Mouse (Mus musculus) stomach, embryonic 15.5 days (tissue): ENCODE results near the gene Rmnd1. TPM values are rescaled to one million over a fixed set of nuclear protein-coding genes. Genes with fewer than 3 reads are reported as not detected.
A peak's percentile ranks its signal among the peaks of the same experiment; 100 is the strongest.
"Not testable (repeated sequence)": the region's sequence is repeated elsewhere in the genome, so short reads cannot be mapped to it uniquely, and the experiment has no call there.

Source experiments
- ATAC-seq: fragments of 200-750 bp; cut with Nextera tagmentation; 2 replicates; pipeline ENCODE4 v1.8.0; 2017; ENCODE audit warnings: low read depth, moderate number of reproducible peaks, moderate TSS enrichment; ENCODE audit not compliant: insufficient read depth, low FRiP score
- H3K27ac ChIP-seq: fragments of 300-500 bp; sonication (generic); 2 replicates; pipeline ENCODE4 v1.5.1; 2015; ENCODE audit warnings: mild to moderate bottlenecking, inconsistent platforms
- H3K27me3 ChIP-seq: fragments of 300-500 bp; sonication (generic); replicated peaks from 2 replicates; pipeline ENCODE4 v1.6.1; 2015; ENCODE audit warnings: inconsistent platforms
- H3K36me3 ChIP-seq: fragments of 300-500 bp; sonication (generic); 2 replicates; pipeline ENCODE4 v1.6.1; 2015; ENCODE audit warnings: inconsistent platforms
- H3K4me1 ChIP-seq: fragments of 300-500 bp; sonication (generic); 2 replicates; pipeline ENCODE4 v1.6.1; 2015; ENCODE audit warnings: inconsistent platforms
- H3K4me2 ChIP-seq: fragments of 300-500 bp; sonication (generic); 2 replicates; pipeline ENCODE4 v1.6.1; 2015; ENCODE audit warnings: mild to moderate bottlenecking, inconsistent platforms
- H3K4me3 ChIP-seq: fragments of 300-500 bp; sonication (generic); replicated peaks from 2 replicates; pipeline ENCODE4 v1.5.1; 2015; ENCODE audit warnings: inconsistent platforms
- H3K9ac ChIP-seq: fragments of 300-500 bp; sonication (generic); 2 replicates; pipeline ENCODE4 v1.6.1; 2015; ENCODE audit warnings: inconsistent platforms
- H3K9me3 ChIP-seq: fragments of 300-500 bp; sonication (generic); 2 replicates; pipeline ENCODE4 v1.6.1; 2016; ENCODE audit warnings: inconsistent platforms
- WGBS: fragments of 180-500 bp; shearing (Covaris S2); methylation state at CpG from one replicate; pipeline ENCODE4 v1.1.7; 2015; 5-methylcytosine and 5-hydroxymethylcytosine counted together
- polyA plus RNA-seq: library from polyadenylated mRNA; unstranded; fragments of >200 nt; fragmentation: Nextera tagmentation; extraction: Ambion mirVana; gene quantifications from 2 replicates; pipeline ENCODE4 v1.2.1, GENCODE M21; 2015

The Rmnd1 gene
- polyA plus RNA-seq = 41.6 and 46.8 TPM in 2 replicates

- H3K27ac ChIP-seq = peak within 1 kb of the TSS; percentile 85
- peak within 1 kb of the TSS; percentile 83 for H3K4me2 ChIP-seq
- no peaks in the 10 kb centered on the region for H3K9me3 ChIP-seq
- H3K4me1 ChIP-seq = peaks cover 15% of the 10 kb centered on the region; the same call in 1 of the 2 replicates
- H3K27me3 ChIP-seq = no peaks in the 10 kb centered on the region
- WGBS = under 1% methylated on average over 63 of the region's 75 CpGs
- peak within 1 kb of the TSS; percentile 65 for H3K9ac ChIP-seq
- no peaks in the 10 kb centered on the region for H3K36me3 ChIP-seq
- H3K4me3 ChIP-seq = peak within 1 kb of the TSS; percentile 69
- peak; percentile 95 for ATAC-seq
Measured at GRCm38 (mm10) chr10:4432123-4432931, at the start of gene Rmnd1, which contains the start of gene Armt1. Gene Rmnd1 (minus strand): TSS chr10:4432388. Gene Armt1 (plus strand): TSS chr10:4432467.

GRCm38 (mm10) chr10:4481695-4482094, 49.5 kb upstream of the Rmnd1 start:
- Histone ChIP-seq H3K36me3 (no peaks in the 10 kb centered on the region), H3K9me3 (no peaks in the 10 kb centered on the region), H3K27ac (no peak overlapping the region), H3K4me3 (no peak overlapping the region), H3K4me1 (0 out of 2 replicates have a peak, but pooled peaks cover 4% of the 10 kb centered on the region), H3K4me2 (no peak overlapping the region), H3K27me3 (no peaks in the 10 kb centered on the region), H3K9ac (no peak overlapping the region)
- WGBS = 79% methylated on average over 8 of the region's 8 CpGs
- ATAC-seq = no peak

- no peaks in the 10 kb centered on the region for H3K9me3 ChIP-seq
- H3K27me3 ChIP-seq = no peaks in the 10 kb centered on the region
- 0 out of 2 replicates have a peak, but pooled peaks cover 4% of the 10 kb centered on the region for H3K4me1 ChIP-seq
- WGBS = 44% methylated on average over 3 of the region's 3 CpGs
- no peak overlapping the region for H3K4me3 ChIP-seq
- no peaks in the 10 kb centered on the region for H3K36me3 ChIP-seq
- H3K9ac ChIP-seq = no peak overlapping the region
- ATAC-seq = no peak
- H3K4me2 ChIP-seq = no peak overlapping the region
- no peak overlapping the region for H3K27ac ChIP-seq
Measured at GRCm38 (mm10) chr10:4480929-4481328, 48.7 kb upstream of the Rmnd1 start.

GRCm38 (mm10) chr10:4476604-4477003, 44.4 kb upstream of the Rmnd1 start:
- Histone ChIP-seq H3K9ac (no peak overlapping the region), H3K27me3 (no peaks in the 10 kb centered on the region), H3K4me2 (no peak overlapping the region), H3K4me1 (no peaks in the 10 kb centered on the region), H3K27ac (no peak overlapping the region), H3K9me3 (no peaks in the 10 kb centered on the region), H3K36me3 (no peaks in the 10 kb centered on the region), H3K4me3 (no peak overlapping the region)
- WGBS = 85% methylated on average over 5 of the region's 5 CpGs
- ATAC-seq = no peak

GRCm38 (mm10) chr10:4475431-4475830, 43.2 kb upstream of the Rmnd1 start:
- Histone ChIP-seq H3K4me3 (no peak overlapping the region), H3K27me3 (no peaks in the 10 kb centered on the region), H3K9me3 (no peaks in the 10 kb centered on the region), H3K4me2 (no peak overlapping the region), H3K36me3 (no peaks in the 10 kb centered on the region), H3K27ac (no peak overlapping the region), H3K9ac (no peak overlapping the region), H3K4me1 (no peaks in the 10 kb centered on the region)
- WGBS = 67% methylated on average over 3 of the region's 3 CpGs
- ATAC-seq = no peak

- H3K4me1 ChIP-seq = no peaks in the 10 kb centered on the region
- no peaks in the 10 kb centered on the region for H3K36me3 ChIP-seq
- no peaks in the 10 kb centered on the region for H3K27me3 ChIP-seq
- 54% methylated on average over 11 of the region's 11 CpGs for whole genome bisulfite sequencing
- no peak overlapping the region for H3K9ac ChIP-seq
- H3K4me2 ChIP-seq = no peak overlapping the region; the same call in 1 of the 2 replicates
- no peak overlapping the region for H3K4me3 ChIP-seq
- 0 out of 2 replicates have a peak overlapping the region, but pooled peaks have one; percentile 9 for H3K27ac ChIP-seq
- peak; percentile 50; the same call in 1 of the 2 replicates for ATAC-seq
- no peaks in the 10 kb centered on the region for H3K9me3 ChIP-seq
Measured at GRCm38 (mm10) chr10:4473591-4473993, 41.4 kb upstream of the Rmnd1 start.

GRCm38 (mm10) chr10:4469406-4469805, 37.2 kb upstream of the Rmnd1 start:
- ATAC-seq = no peak
- Histone ChIP-seq H3K4me2 (no peak overlapping the region), H3K4me3 (no peak overlapping the region), H3K27me3 (no peaks in the 10 kb centered on the region), H3K27ac (no peak overlapping the region), H3K4me1 (no peaks in the 10 kb centered on the region), H3K9me3 (no peaks in the 10 kb centered on the region), H3K9ac (no peak overlapping the region), H3K36me3 (no peaks in the 10 kb centered on the region)
- 77% methylated on average over 3 of the region's 3 CpGs for WGBS

GRCm38 (mm10) chr10:4465799-4466198, 33.6 kb upstream of the Rmnd1 start:
- Histone ChIP-seq H3K4me3 (no peak overlapping the region), H3K9ac (no peak overlapping the region), H3K27me3 (no peaks in the 10 kb centered on the region), H3K4me1 (no peaks in the 10 kb centered on the region), H3K9me3 (no peaks in the 10 kb centered on the region), H3K4me2 (no peak overlapping the region), H3K27ac (no peak overlapping the region), H3K36me3 (no peaks in the 10 kb centered on the region)
- no peak for ATAC-seq
- 69% methylated on average over 7 of the region's 7 CpGs for WGBS

GRCm38 (mm10) chr10:4460201-4460600, 28.0 kb upstream of the Rmnd1 start:
- ATAC-seq = no peak

GRCm38 (mm10) chr10:4456409-4456808, 24.2 kb upstream of the Rmnd1 start:
- Histone ChIP-seq H3K27ac (no peak overlapping the region), H3K4me2 (no peak overlapping the region), H3K4me1 (no peaks in the 10 kb centered on the region), H3K36me3 (0 out of 2 replicates have a peak, but pooled peaks cover 8% of the 10 kb centered on the region), H3K27me3 (no peaks in the 10 kb centered on the region), H3K9me3 (no peaks in the 10 kb centered on the region), H3K9ac (no peak overlapping the region), H3K4me3 (no peak overlapping the region)
- ATAC-seq = no peak
- 76% methylated on average over 4 of the region's 4 CpGs for WGBS

More at GRCm38 (mm10) chr10:4460201-4460600, 28.0 kb upstream of the Rmnd1 start:
- H3K9me3 ChIP-seq = no peaks in the 10 kb centered on the region
- H3K27me3 ChIP-seq = no peaks in the 10 kb centered on the region
- no peak overlapping the region for H3K27ac ChIP-seq
- H3K9ac ChIP-seq = no peak overlapping the region
- H3K4me2 ChIP-seq = no peak overlapping the region
- no peak overlapping the region for H3K4me3 ChIP-seq
- 86% methylated on average over 2 of the region's 2 CpGs for WGBS
- H3K4me1 ChIP-seq = no peaks in the 10 kb centered on the region
- H3K36me3 ChIP-seq = 0 out of 2 replicates have a peak, but pooled peaks cover under 1% of the 10 kb centered on the region

GRCm38 (mm10) chr10:4435416-4435815, 3.2 kb upstream of the Rmnd1 start:
- Histone ChIP-seq H3K36me3 (peaks cover 12% of the 10 kb centered on the region; the same call in 1 of the 2 replicates), H3K4me1 (peaks cover 15% of the 10 kb centered on the region; the same call in 1 of the 2 replicates), H3K9me3 (no peaks in the 10 kb centered on the region), H3K4me2 (no peak overlapping the region), H3K9ac (no peak overlapping the region), H3K27me3 (no peaks in the 10 kb centered on the region), H3K4me3 (no peak overlapping the region), H3K27ac (no peak overlapping the region)
- WGBS = 87% methylated on average over 3 of the region's 3 CpGs
- no peak for ATAC-seq

GRCm38 (mm10) chr10:4433871-4434270, 1.7 kb upstream of the Rmnd1 start:
- not testable (repeated sequence) for H3K27ac ChIP-seq, H3K4me3 ChIP-seq, H3K27me3 ChIP-seq, H3K9ac ChIP-seq, H3K36me3 ChIP-seq, H3K9me3 ChIP-seq, ATAC-seq
- H3K4me2 ChIP-seq = peak overlapping the region; percentile 48; the same call in 1 of the 2 replicates
- 84% methylated on average over 2 of the region's 2 CpGs for WGBS
- H3K4me1 ChIP-seq = peaks cover 15% of the 10 kb centered on the region; the same call in 1 of the 2 replicates
